Mouse (Mus musculus): ENCODE data around the gene Tango2. TPM values are rescaled to one million over a fixed set of nuclear protein-coding genes. Genes with fewer than 3 reads are reported as not detected.

The Tango2 gene
- polyA plus RNA-seq, 1 experiment from 2014 or later = 51.3 TPM

DNA sequence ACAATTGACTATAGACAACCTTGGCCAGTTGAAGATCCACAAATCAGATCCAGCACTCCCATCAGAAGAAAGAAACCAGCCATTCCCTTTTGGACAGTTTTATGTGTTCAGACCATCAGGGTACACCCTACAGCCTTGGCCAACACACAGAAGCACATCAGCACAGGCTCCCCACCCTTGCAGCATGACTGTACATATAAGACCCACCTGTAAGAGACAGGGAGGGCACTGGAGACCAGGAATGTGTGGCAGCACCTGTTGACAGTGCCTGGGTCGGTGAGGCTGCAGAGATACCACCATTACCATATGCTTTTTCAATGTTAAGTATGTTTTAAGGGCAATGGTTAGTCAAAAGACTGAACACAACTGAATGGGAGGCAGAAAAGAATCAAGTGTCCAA, 94.0 kb downstream of the Tango2 start:
- WGBS = 80% methylated on average over 1 of the region's 1 CpGs
- no peak for DNase-seq (ENCODE audit: low spot score)
- no peak overlapping the region for H3K4me3 ChIP-seq
- no peak overlapping the region for H3K27ac ChIP-seq
- H3K4me1 ChIP-seq = peaks cover 24% of the 10 kb centered on the region
- no peaks in the 10 kb centered on the region for H3K9me3 ChIP-seq
- H3K36me3 ChIP-seq = peaks cover 81% of the 10 kb centered on the region
- H3K27me3 ChIP-seq (ENCODE audit: insufficient read depth, poor library complexity, severe bottlenecking) = no peaks in the 10 kb centered on the region

DNA sequence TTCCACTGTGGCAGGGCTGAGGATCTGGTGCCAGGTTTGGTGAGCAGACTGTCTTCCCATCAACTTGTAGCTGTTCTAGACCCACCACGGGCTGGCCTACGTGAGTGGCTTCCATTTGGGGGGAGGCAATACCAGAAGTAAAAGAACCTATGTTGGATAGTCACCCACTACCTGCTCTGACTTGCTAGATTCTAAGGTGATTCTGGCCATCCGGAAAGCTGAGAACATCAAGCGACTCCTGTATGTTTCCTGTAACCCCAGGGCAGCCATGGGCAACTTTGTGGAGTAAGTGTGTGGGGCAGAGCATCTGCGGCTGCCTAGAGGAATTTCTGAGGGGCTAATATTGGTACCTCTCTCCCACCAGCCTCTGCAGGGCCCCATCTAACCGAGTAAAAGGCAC, 95.2 kb downstream of the Tango2 start:
- DNase-seq (ENCODE audit: low spot score) = no peak
- 88% methylated on average over 6 of the region's 6 CpGs for WGBS
- no peak overlapping the region for H3K4me3 ChIP-seq
- H3K4me1 ChIP-seq = peaks cover 24% of the 10 kb centered on the region
- H3K27me3 ChIP-seq (ENCODE audit: insufficient read depth, poor library complexity, severe bottlenecking) = no peaks in the 10 kb centered on the region
- H3K27ac ChIP-seq = no peak overlapping the region
- H3K9me3 ChIP-seq = no peaks in the 10 kb centered on the region
- peaks cover 71% of the 10 kb centered on the region for H3K36me3 ChIP-seq

- Histone ChIP-seq H3K27me3 (ENCODE audit: insufficient read depth, poor library complexity, severe bottlenecking) (no peaks in the 10 kb centered on the region), H3K27ac (peak overlapping the region; percentile 11; the same call in 1 of the 2 replicates), H3K36me3 (peaks cover 63% of the 10 kb centered on the region), H3K4me1 (peaks cover 31% of the 10 kb centered on the region), H3K9me3 (no peaks in the 10 kb centered on the region), H3K4me3 (peak overlapping the region; percentile 95)
- WGBS = 69% methylated on average over 10 of the region's 10 CpGs
- no peak for DNase-seq (ENCODE audit: low spot score)
Observed at GRCm38 (mm10) chr16:18250828-18251790, 96.8 kb downstream of the Tango2 start.

MicroRNAs encoded within 50 kb of the gene (microRNA counts, 519-probe panel; counts per million panel counts)
- not detected for microRNA mmu-miR-1306
- microRNA mmu-miR-185 = 4,792 counts per million, percentile 32 among the panel's probes with 10 or more counts

Small RNAs within 50 kb of the gene (microRNA-seq; reads per million reads assigned to microRNA genes)
- gene Gm24572 (5.6 reads per million, percentile 17 among the genes with 10 or more reads in this experiment), gene Gm26219 (not detected), gene Mir1306 (386 reads per million, percentile 68 among the genes with 10 or more reads in this experiment), gene Mir185 (309 reads per million, percentile 64 among the genes with 10 or more reads in this experiment)

Other genes with a start within 250 kb of the Tango2 start
- gene Rtn4r, start 220.5 kb downstream of the Tango2 start, polyA plus RNA-seq (2016; fragmentation: Nextera tagmentation; extraction: Ambion mirVana) = 0.31 and 0.79 TPM in 2 replicates
- not detected in 2 replicates for gene Ccdc188, start 130.2 kb downstream of the Tango2 start, polyA plus RNA-seq (2016; fragmentation: Nextera tagmentation; extraction: Ambion mirVana)
- 21.2 and 27.5 TPM in 2 replicates for gene Zdhhc8, start 113.0 kb downstream of the Tango2 start, polyA plus RNA-seq (2016; fragmentation: Nextera tagmentation; extraction: Ambion mirVana)
- 83.3 and 111 TPM in 2 replicates for gene Trmt2a, start 99.4 kb downstream of the Tango2 start, polyA plus RNA-seq (2016; fragmentation: Nextera tagmentation; extraction: Ambion mirVana)
- 601 and 873 TPM in 2 replicates for gene Ranbp1, start 99.4 kb downstream of the Tango2 start, polyA plus RNA-seq (2016; fragmentation: Nextera tagmentation; extraction: Ambion mirVana)
- 1.4 and 4.0 TPM in 2 replicates for gene Gm49776, start 89.8 kb downstream of the Tango2 start, polyA plus RNA-seq (2016; fragmentation: Nextera tagmentation; extraction: Ambion mirVana)
- 25.4 and 30.0 TPM in 2 replicates for gene Dgcr8, start 58.9 kb downstream of the Tango2 start, polyA plus RNA-seq (2016; fragmentation: Nextera tagmentation; extraction: Ambion mirVana)
- gene Arvcf, start 79 bp upstream of the Tango2 start, polyA plus RNA-seq (2016; fragmentation: Nextera tagmentation; extraction: Ambion mirVana) = 25.8 and 29.7 TPM in 2 replicates
- 40.1 and 47.7 TPM in 2 replicates for gene Txnrd2, start 78.3 kb upstream of the Tango2 start, polyA plus RNA-seq (2016; fragmentation: Nextera tagmentation; extraction: Ambion mirVana)
- 83.5 and 102 TPM in 2 replicates for gene Comt, start 78.7 kb upstream of the Tango2 start, polyA plus RNA-seq (2016; fragmentation: Nextera tagmentation; extraction: Ambion mirVana)
- 10.8 and 17.1 TPM in 2 replicates for gene Gnb1l, start 150.6 kb upstream of the Tango2 start, polyA plus RNA-seq (2016; fragmentation: Nextera tagmentation; extraction: Ambion mirVana)
- gene Rtl10, start 150.8 kb upstream of the Tango2 start, polyA plus RNA-seq (2016; fragmentation: Nextera tagmentation; extraction: Ambion mirVana) = 1.3 and 1.6 TPM in 2 replicates
- gene Tbx1, start 242.6 kb upstream of the Tango2 start, polyA plus RNA-seq (2016; fragmentation: Nextera tagmentation; extraction: Ambion mirVana) = 1.00 and 6.9 TPM in 2 replicates